Mouse (Mus musculus) heart, postnatal 0 days (tissue): Measurements from ENCODE around the gene Txn2.

Experiments used
- CTCF ChIP-seq: IDR thresholded peaks from 2 replicates; pipeline ENCODE4 v1.5.1; 2016; ENCODE audit warnings: antibody characterized with exemption, control low read depth, low read depth
- EP300 ChIP-seq: IDR thresholded peaks from 2 replicates; pipeline ENCODE4 v1.6.1; 2016; ENCODE audit warnings: antibody characterized with exemption, low read depth

DNA sequence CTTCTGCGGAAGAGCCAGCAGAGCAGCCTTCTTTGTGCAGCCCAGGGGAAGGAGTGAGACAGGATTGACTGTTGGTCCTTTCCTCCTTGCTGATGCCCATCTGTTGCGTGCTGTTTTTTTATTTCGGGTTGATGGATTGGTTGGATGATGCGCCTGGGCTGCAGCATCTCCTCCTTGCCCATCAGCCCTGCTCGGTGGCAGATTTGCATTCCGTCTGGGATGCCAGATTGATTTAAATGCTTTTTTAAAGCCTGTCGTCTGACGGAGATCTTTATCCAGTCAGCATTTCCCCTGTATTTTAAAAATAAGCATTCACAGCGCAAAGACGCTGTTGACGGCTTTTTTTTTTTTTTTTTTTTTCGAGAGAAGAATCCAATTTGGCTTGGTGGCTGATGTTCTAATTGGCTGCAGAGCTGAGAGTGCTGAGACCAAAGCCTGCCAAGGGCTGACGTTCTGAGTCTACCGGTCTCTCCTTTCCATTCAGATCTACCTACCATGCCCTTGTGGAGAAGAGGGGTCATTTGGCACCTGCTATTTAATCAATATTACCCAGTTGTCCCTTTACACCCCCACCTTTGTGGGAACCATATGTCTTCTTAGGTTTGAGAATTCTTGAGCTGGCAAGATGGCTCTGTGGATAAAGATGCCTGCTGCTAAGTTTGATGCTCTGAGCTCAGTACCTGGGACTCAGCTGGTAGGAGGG is 7.0 kb upstream of the Txn2 start:
- no peak for TF ChIP-seq CTCF
- TF ChIP-seq EP300, result no peak
